Mouse (Mus musculus) cerebellum, adult 2 months (tissue): ENCODE results near the gene Cfap43.

Source experiments
- CTCF ChIP-seq: fragments of 200-500 bp; IDR thresholded peaks from 2 replicates; pipeline ENCODE4 v1.5.1; 2011; ENCODE audit warnings: low read depth, mild to moderate bottlenecking, control low read depth, low read length, moderate library complexity, borderline replicate concordance; ENCODE audit not compliant: insufficient read depth
- POLR2A ChIP-seq: fragments of 200-500 bp; IDR thresholded peaks from 2 replicates; pipeline ENCODE4 v1.6.1; 2011; ENCODE audit warnings: low read length, control low read depth, borderline replicate concordance; ENCODE audit not compliant: insufficient read depth

DNA sequence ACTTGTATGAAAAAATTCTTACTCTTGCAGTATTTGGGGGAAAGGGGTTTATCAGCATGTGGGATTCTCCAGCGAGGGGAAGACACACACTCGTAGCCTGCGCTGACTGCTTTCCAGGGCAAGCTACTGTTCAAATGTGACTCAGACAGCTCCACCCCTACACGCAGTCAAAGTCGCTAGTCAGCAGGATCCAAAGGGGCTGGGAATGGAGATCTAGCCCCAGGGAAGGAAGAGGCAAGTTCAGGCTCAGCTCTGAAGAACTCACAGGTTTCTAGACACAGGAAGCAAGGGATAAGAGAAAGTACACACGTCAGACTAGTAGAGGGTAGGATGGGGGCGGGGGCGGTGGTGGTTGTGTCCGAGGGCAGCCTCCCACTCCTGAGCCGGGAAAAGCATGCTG lies 18.5 kb downstream of the Cfap43 start:
- no peak for TF ChIP-seq CTCF
- no peak for TF ChIP-seq POLR2A
